Mouse (Mus musculus) midbrain, postnatal 0 days (tissue): ENCODE measurements around the gene Evc. TPM values are rescaled to one million over a fixed set of nuclear protein-coding genes. Genes with fewer than 3 reads are reported as not detected.

Experiments used
- ATAC-seq: fragments of 200-750 bp; cut with Nextera tagmentation; 2 replicates; pipeline ENCODE4 v1.8.0; 2017; ENCODE audit warnings: moderate number of reproducible peaks, mild to moderate bottlenecking, moderate TSS enrichment, moderate library complexity; ENCODE audit not compliant: low FRiP score
- DNase-seq: peaks from one replicate; pipeline ENCODE4 v3.0.0-alpha.2; 2015; ENCODE audit warnings: low spot score
- H3K27ac ChIP-seq: fragments of 300-500 bp; sonication (generic); 2 replicates; pipeline ENCODE4 v1.5.1; 2014; ENCODE audit warnings: low read depth, mild to moderate bottlenecking, low read length, mixed read lengths
- H3K27me3 ChIP-seq: fragments of 300-500 bp; sonication (generic); 2 replicates; pipeline ENCODE4 v1.6.1; 2014; ENCODE audit warnings: low read length, control low read depth, mixed read lengths; ENCODE audit not compliant: insufficient read depth
- H3K36me3 ChIP-seq: fragments of 300-500 bp; sonication (generic); 2 replicates; pipeline ENCODE4 v1.6.1; 2014; ENCODE audit warnings: low read length, control low read depth, mixed read lengths; ENCODE audit not compliant: insufficient read depth
- H3K4me1 ChIP-seq: fragments of 300-500 bp; sonication (generic); 2 replicates; pipeline ENCODE4 v1.6.1; 2014; ENCODE audit warnings: mild to moderate bottlenecking, control low read depth, antibody characterized with exemption, low read length, mixed read lengths; ENCODE audit not compliant: insufficient read depth
- H3K4me2 ChIP-seq: fragments of 300-500 bp; sonication (generic); 2 replicates; pipeline ENCODE4 v1.6.1; 2014; ENCODE audit warnings: low read depth, mild to moderate bottlenecking, low read length, mixed read lengths; ENCODE audit not compliant: poor library complexity, severe bottlenecking
- H3K4me3 ChIP-seq: fragments of 300-500 bp; sonication (generic); 2 replicates; pipeline ENCODE4 v1.5.1; 2014; ENCODE audit warnings: low read depth, mild to moderate bottlenecking, low read length, moderate library complexity
- H3K9ac ChIP-seq: fragments of 300-500 bp; sonication (generic); replicated peaks from 2 replicates; pipeline ENCODE4 v1.6.1; 2014; ENCODE audit warnings: mild to moderate bottlenecking, low read length, moderate library complexity, mixed read lengths; ENCODE audit not compliant: poor library complexity, severe bottlenecking
- H3K9me3 ChIP-seq: fragments of 300-500 bp; sonication (generic); 2 replicates; pipeline ENCODE4 v1.6.1; 2016; ENCODE audit warnings: low read length, control low read depth
- CTCF ChIP-seq: IDR thresholded peaks from 2 replicates; pipeline ENCODE4 v1.5.1; 2016; ENCODE audit warnings: antibody characterized with exemption, mild to moderate bottlenecking
- WGBS: fragments of 180-500 bp; shearing (Covaris S2); extraction: QIAGEN DNeasy Blood & Tissue Kit; methylation state at CpG from one replicate; pipeline ENCODE4 v1.1.7; 2014; 5-methylcytosine and 5-hydroxymethylcytosine counted together
- polyA plus RNA-seq: library from polyadenylated mRNA; unstranded; fragments of >200 nt; fragmentation: Nextera tagmentation; extraction: Ambion mirVana; gene quantifications from 2 replicates; pipeline ENCODE4 v1.2.1, GENCODE M21; 2015
- total RNA-seq: library from RNA; depleted of rRNA; stranded (reverse); fragments of >200 nt; gene quantifications from 2 replicates; pipeline ENCODE4 v1.2.3, GENCODE M21; 2014

Gene Evc
- total and polyA plus RNA-seq, 2 experiments from 2014 or later = 2.8 to 8.3 TPM

GRCm38 (mm10) chr5:37326675-37327074 is 10.0 kb downstream of the Evc start:
- no peak overlapping the region for H3K4me3 ChIP-seq
- H3K9ac ChIP-seq = no peak overlapping the region
- no peaks in the 10 kb centered on the region for H3K9me3 ChIP-seq
- no peak for DNase-seq
- H3K27ac ChIP-seq = no peak overlapping the region
- 87% methylated on average over 6 of the region's 6 CpGs for WGBS
- no peak for TF ChIP-seq CTCF
- H3K27me3 ChIP-seq = no peaks in the 10 kb centered on the region
- H3K36me3 ChIP-seq = no peaks in the 10 kb centered on the region
- no peak for ATAC-seq
- no peak overlapping the region for H3K4me2 ChIP-seq
- no peaks in the 10 kb centered on the region for H3K4me1 ChIP-seq

- no peaks in the 10 kb centered on the region for H3K9me3 ChIP-seq
- ATAC-seq (no peak), DNase-seq (no peak)
- no peak overlapping the region for H3K9ac ChIP-seq
- TF ChIP-seq CTCF = no peak
- no peak overlapping the region for H3K4me3 ChIP-seq
- no peak overlapping the region for H3K27ac ChIP-seq
- no peaks in the 10 kb centered on the region for H3K4me1 ChIP-seq
- H3K27me3 ChIP-seq = no peaks in the 10 kb centered on the region
- H3K4me2 ChIP-seq = no peak overlapping the region
- H3K36me3 ChIP-seq = no peaks in the 10 kb centered on the region
- WGBS = 93% methylated on average over 4 of the region's 4 CpGs
Observed at GRCm38 (mm10) chr5:37320761-37321160, 15.9 kb downstream of the Evc start.

GRCm38 (mm10) chr5:37320174-37320573 is 16.5 kb downstream of the Evc start:
- WGBS = 83% methylated on average over 3 of the region's 3 CpGs
- no peaks in the 10 kb centered on the region for H3K4me1 ChIP-seq
- DNase-seq = no peak

GRCm38 (mm10) chr5:37318715-37319114 is 18.0 kb downstream of the Evc start:
- no peak overlapping the region for H3K27ac ChIP-seq
- TF ChIP-seq CTCF = no peak
- no peaks in the 10 kb centered on the region for H3K4me1 ChIP-seq
- no peak for DNase-seq
- ATAC-seq = no peak
- H3K9ac ChIP-seq = no peak overlapping the region
- 93% methylated on average over 6 of the region's 6 CpGs for WGBS
- H3K36me3 ChIP-seq = no peaks in the 10 kb centered on the region
- no peaks in the 10 kb centered on the region for H3K9me3 ChIP-seq
- H3K4me3 ChIP-seq = no peak overlapping the region
- H3K27me3 ChIP-seq = no peaks in the 10 kb centered on the region
- no peak overlapping the region for H3K4me2 ChIP-seq

More at GRCm38 (mm10) chr5:37320174-37320573, 16.5 kb downstream of the Evc start:
- H3K27me3 ChIP-seq = no peaks in the 10 kb centered on the region
- no peaks in the 10 kb centered on the region for H3K36me3 ChIP-seq
- H3K9me3 ChIP-seq = no peaks in the 10 kb centered on the region
- no peak overlapping the region for H3K4me3 ChIP-seq
- no peak for ATAC-seq
- H3K4me2 ChIP-seq = no peak overlapping the region
- no peak for TF ChIP-seq CTCF
- no peak overlapping the region for H3K9ac ChIP-seq
- no peak overlapping the region for H3K27ac ChIP-seq

- H3K9me3 ChIP-seq = no peaks in the 10 kb centered on the region
- H3K27ac ChIP-seq = no peak overlapping the region
- ATAC-seq = no peak
- WGBS = 95% methylated on average over 12 of the region's 12 CpGs
- no peaks in the 10 kb centered on the region for H3K36me3 ChIP-seq
- no peak overlapping the region for H3K9ac ChIP-seq
- DNase-seq = no peak
- H3K27me3 ChIP-seq = no peaks in the 10 kb centered on the region
- H3K4me1 ChIP-seq = no peaks in the 10 kb centered on the region
- no peak overlapping the region for H3K4me3 ChIP-seq
- TF ChIP-seq CTCF = no peak
- H3K4me2 ChIP-seq = no peak overlapping the region
Observed at GRCm38 (mm10) chr5:37312980-37313722, 23.5 kb downstream of the Evc start.

GRCm38 (mm10) chr5:37310026-37310425 is 26.7 kb downstream of the Evc start:
- Histone ChIP-seq H3K36me3 (no peaks in the 10 kb centered on the region), H3K27ac (no peak overlapping the region), H3K9ac (no peak overlapping the region), H3K4me3 (no peak overlapping the region), H3K9me3 (no peaks in the 10 kb centered on the region), H3K27me3 (no peaks in the 10 kb centered on the region), H3K4me1 (no peaks in the 10 kb centered on the region), H3K4me2 (no peak overlapping the region)
- ATAC-seq = no peak
- WGBS = 92% methylated on average over 9 of the region's 9 CpGs
- no peak for DNase-seq
- TF ChIP-seq CTCF = no peak
